Mouse (Mus musculus) embryonic fibroblast, embryonic 13.5 days (primary cell): Measurements from ENCODE around the gene Tomm6.

Source experiments
- CTCF ChIP-seq: IDR thresholded peaks from 2 replicates; pipeline ENCODE4 v1.5.1; 2011; ENCODE audit warnings: mild to moderate bottlenecking, control low read depth, low read length, moderate library complexity, borderline replicate concordance; ENCODE audit not compliant: insufficient read depth
- POLR2A ChIP-seq: IDR thresholded peaks from 2 replicates; pipeline ENCODE4 v1.6.1; 2011; ENCODE audit warnings: low read depth, mild to moderate bottlenecking, control low read depth, low read length, moderate library complexity

GRCm38 (mm10) chr17:47676581-47676980 lies 11.6 kb downstream of the Tomm6 start:
- TF ChIP-seq CTCF (peak; percentile 55; the same call in 1 of the 2 replicates), POLR2A (no peak)
